Mouse (Mus musculus): ENCODE measurements around the gene Gnpda2. TPM values are rescaled to one million over a fixed set of nuclear protein-coding genes. Genes with fewer than 3 reads are reported as not detected.

Gene Gnpda2
- 38.9 TPM for polyA plus RNA-seq (2017; shearing (Covaris generic))

DNA sequence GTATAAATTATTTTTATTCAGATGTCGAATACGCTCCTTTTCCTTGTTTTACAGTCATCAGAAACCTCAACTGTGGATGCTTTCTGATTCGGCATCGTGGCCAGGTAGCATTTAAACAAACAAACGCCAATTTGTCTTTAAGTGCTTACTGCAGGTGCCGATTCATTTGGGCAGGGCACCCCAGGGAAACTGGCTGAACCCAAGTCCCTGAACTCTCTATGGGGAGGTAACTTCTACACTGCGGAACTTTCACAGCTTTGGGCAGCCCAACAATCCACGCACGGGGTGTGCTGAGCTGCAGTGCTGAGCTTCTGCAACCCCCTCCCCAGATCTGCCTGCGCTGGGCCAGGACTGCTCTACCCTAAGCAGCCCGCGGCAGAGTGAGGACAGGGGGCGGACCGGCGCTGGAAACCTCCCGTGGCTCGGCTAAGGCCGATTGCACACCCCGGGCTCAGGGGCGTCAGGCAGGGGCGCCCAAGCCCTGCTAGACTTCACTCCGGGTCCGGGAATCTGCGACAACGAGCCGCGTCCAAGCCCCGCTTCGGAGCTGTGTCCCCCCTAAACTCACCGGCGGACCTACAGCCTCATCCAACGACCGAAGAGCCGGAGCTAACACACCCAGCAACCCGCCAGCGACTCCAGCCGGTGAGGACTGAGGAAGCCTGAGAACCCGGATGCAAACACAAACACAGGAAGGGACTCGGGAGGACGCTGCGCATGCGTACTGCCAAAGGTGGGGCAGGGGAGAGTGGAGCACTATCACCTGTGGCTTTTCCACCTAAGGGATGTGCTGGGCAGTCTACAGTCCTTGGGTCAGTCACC is at the start of gene Gnpda2:
TSS of gene Gnpda2 (minus strand) at position 701 of the 822 bp plus-strand sequence.

DNA sequence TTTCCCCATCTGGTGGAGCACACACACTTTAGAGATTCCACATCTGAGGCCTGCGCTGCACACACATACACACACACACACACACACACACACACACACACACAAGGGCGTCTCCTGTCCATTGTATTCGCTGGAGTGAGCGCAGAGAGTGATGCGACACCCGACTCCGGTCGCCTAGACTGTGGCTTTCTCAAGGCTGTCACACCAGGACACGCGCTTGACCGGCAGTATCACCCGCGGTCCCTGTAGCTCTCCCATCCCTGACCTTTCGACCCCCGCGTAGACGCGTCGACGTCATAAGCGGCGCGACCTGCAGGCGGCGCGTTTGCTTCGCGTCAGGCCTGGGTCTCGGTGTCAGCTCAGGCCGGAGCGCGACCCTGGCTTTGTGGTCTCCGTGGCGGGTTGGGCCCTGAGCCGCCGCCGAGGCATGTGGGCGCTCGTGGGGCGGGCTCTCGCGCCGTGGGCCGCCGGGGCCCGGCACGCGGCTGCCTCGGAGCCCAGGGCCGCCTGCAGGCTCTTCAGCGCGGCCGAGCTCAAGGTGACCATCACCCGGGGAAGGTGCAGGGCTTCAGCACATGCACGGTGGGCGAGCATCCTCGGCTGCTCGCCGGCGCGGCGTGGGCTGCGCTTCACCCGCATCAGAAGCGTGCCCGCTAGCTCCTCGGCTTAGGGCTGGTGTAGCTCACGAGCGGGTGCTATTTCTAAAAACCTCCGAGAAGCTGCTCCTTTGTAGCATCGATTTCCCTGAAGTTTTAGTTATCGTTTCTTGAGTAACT is 35.3 kb downstream of the Gnpda2 start, which contains the start of gene Guf1:
TSS of gene Guf1 (plus strand) at position 296 of the 776 bp plus-strand sequence.

DNA sequence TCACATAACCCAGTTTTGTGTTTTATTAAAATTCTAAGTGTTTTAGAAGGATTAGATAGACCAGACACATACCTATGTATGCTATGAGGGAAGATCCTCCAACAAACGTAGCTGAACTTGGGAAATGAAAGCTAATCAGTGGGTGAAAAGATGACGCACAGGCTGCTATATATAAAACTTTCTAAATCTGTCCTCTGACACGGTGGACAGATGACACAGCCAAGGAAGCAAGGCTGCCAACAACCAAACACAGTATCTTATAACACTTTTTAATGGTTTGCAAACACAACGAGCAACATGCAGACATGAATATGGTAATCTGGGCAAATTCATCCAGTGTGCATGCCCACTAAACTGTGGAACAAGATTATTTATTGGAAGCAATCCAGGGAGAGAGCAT is 49.7 kb downstream of the Gnpda2 start, which contains the start of gene Yipf7:
TSS of gene Yipf7 (minus strand) at position 160 of the 400 bp plus-strand sequence.

Other genes with a start within 250 kb of the Gnpda2 start
- not detected for gene Yipf7, start 49.7 kb downstream of the Gnpda2 start, polyA plus RNA-seq (2017; shearing (Covaris generic))
- gene Guf1, start 35.4 kb downstream of the Gnpda2 start, polyA plus RNA-seq (2017; shearing (Covaris generic)) = 27.2 TPM

Data from naive thymus-derived CD4-positive, alpha-beta T cell, adult 5 months (primary cell).